Mouse (Mus musculus) adipocyte (in vitro differentiated cells): ENCODE results near the gene Col4a2.
A peak's percentile ranks its signal among the peaks of the same experiment; 100 is the strongest.

Source experiments
- DNase-seq: peaks from one replicate; pipeline ENCODE4 v3.0.0-alpha.2; 2016; ENCODE audit warnings: low spot score

Col4a2 gene

DNA sequence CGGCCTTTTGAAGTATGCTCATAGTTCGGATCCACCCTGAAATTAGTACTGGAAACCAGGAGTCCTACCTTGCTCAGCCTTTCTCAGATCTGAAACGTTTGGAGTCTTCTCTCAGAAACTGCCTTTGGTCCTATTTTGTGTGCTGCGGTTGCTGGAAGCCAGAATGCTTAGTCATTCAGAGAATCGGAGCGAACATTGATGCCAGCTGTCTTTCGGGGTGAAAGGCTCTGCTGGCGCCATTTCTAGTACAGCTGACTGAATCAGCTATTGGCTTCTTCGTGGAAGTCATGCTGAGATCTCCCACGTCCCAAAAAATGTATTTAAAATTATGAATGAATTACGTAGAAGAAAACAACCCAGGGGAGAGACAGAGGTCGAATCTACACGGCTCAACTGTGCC is 105.2 kb downstream of the Col4a2 start:
- DNase-seq = peak; percentile 97

DNA sequence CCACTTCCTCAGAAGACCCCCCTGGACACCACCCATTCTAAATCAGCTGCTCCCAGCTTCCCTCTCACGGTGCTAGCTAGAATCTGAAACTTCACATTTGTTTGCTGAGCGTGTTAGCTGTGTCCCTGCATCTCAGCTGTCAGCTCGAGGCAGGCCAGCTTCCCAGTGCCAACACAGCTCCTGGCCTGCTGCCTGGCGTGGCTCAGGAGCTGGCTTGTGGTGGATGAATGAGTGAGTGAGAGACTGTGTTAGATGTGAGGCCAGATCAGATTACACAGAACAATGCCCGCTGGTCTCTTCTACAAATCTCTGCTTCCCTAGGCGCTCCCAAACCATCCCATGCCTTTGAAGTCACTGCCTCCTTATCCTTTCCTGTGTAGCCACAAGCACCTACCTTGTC is 106.6 kb downstream of the Col4a2 start:
- DNase-seq = peak; percentile 95

DNA sequence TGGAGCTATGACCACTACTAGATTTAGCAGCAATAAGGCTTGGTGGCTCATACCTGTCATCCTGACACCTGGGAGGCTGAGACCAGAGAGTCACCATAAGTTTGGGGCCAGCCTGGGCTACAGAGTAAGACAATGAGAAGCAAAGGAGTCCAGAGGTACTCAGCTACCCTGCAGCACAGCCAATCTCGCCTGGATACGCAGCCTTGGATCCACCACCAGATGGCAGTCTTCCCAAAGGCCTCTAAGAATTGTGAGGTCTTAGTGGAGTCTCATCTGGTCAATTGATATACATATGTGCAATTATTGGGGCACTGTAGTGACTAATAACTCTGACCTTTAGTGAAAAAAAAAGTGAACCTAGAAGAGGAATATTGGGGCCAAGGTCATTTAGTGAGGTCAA is 107.0 kb downstream of the Col4a2 start:
- DNase-seq = peak; percentile 79

DNA sequence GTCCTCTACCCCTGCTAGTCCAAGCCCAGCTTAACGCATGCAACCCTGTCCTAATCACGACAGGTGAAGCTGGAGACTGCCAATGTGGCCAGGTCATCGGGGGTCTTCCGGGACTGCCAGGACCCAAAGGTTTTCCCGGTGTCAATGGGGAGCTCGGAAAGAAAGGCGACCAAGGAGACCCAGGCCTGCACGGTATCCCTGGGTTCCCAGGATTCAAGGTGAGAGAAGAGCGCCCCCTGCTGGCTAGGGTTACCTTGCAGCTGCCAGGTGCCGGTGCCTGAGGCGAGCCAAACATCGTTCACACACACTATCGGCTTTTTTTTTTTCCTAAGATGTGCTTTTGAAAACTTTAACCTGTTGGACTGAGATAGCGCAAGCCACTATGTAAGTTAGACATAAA is 108.5 kb downstream of the Col4a2 start:
- DNase-seq = peak; percentile 48

DNA sequence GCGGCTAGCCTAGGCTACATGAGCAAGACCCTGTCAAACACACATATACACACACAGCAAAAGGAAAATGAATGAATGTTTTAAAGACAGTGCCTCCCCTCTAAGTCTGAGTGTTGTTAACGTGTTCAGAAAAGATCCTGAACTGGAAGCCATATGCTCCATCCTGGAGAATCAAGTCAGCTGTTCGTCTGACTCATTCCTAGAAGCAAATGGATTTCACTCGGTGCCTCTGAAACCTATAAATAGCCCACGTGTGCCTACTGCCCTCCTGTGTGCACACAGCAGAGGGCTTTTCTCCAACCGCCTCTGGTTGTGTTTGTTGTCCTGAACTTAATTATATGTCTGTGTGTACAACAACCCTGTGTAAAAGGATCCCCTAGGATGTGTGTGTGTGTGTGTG is 109.4 kb downstream of the Col4a2 start:
- no peak for DNase-seq

DNA sequence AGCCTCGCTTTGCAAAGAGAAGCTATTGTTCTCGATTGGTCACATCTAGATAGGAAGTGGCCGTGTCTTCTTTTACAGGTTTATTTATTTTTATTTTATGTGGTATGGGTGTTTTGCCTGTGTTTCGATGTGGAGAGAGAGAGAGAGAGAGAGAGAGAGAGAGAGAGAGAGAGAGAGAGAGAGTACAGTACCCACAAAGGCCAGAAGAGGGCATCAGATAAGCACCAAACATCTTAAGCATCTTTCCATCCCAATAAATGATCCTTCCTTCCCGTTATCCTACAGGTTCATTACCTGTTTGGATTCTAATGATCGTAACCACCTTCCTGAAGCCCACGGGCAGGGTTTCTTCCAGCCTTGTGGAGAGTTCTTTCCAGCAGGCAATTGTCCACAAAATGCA is 110.5 kb downstream of the Col4a2 start:
- DNase-seq = no peak

DNA sequence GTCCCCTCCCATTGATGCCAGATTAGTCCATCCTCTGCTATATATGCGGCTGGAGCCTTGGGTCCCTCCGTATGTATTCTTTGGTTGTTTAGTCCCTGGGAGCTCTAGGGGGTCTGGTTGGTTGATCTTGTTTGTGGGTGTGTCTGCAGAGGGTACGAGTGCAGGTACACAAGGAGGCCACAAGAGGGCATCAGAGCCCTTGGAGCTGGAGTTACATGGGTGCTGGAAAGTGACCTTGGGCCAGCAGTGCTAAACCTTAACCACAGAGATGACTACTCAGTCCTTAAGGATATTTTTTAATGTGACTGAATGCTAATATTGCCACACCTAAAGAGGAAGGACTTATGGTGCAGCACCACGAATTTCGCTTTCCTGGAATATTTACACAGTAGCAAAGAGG is 118.1 kb downstream of the Col4a2 start:
- peak; percentile 36 for DNase-seq

DNA sequence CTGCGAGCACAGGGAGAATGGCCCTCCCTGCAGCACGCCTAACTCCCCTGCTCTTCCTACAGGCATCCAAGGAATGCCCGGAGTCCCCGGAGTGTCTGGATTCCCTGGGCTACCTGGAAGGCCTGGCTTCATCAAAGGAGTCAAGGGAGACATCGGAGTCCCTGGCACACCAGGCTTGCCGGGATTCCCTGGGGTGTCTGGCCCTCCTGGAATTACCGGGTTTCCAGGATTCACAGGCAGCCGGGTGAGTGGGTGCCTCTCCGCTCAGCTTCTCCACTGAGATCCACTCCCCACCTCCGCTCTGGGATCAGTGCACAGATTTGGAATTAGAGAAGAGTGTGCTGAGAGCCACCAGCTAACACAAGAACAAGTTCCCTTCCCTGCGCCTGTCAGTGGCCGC is 125.3 kb downstream of the Col4a2 start:
- no peak for DNase-seq

DNA sequence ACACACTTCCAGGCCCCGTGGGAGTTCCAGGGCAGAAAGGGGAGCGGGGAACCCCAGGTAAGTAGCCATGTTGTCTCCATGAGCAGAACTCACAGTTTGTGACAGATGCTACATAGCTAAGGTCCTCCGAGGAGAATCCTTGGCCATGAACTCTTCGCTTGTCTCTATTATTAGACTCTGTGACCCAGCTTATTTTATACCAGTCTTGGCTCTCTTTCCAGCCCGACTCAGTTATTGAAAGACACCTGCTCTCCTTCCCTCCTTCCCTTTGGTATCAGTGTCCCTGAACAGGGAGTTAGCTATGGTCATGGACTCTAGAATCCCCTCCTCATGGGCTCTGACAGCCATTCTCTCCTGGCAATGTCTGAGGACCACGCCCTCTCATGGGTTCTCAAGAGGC is 128.7 kb downstream of the Col4a2 start:
- DNase-seq = no peak

DNA sequence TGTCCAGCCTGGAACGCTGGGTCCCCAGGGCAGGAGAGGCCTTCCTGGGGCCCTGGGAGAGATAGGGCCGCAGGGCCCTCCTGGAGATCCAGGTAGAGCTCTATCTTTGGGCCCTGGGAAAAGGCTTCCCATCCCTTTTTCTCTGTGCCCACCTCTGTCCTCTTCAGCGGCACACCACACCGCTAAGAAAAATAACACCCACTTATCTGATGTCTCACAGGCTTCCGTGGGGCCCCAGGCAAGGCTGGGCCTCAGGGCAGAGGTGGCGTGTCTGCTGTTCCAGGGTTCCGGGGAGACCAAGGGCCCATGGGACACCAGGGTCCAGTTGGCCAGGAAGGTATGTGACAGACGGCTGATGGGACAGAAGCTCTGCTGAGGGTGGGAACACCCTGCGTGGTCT is 131.0 kb downstream of the Col4a2 start:
- DNase-seq = no peak

DNA sequence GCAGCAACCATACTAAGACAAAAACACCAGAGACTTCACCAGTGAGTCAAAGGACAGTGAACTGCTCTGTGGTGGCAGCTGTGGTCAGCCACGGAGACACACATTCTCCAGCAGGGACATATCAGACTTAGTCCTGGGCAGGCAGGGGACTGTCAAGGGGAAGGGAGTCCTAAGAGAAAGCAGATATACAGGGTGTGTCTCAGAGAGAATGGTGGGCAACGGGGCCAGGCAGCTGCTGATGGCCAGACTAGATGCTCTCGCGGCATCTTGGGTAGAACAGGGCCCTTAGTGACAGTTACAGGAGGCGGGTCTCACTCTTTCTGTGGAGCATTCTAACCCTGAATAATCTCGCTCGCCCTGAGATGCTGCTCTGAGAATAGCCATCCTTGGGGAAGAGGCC is 131.6 kb downstream of the Col4a2 start:
- DNase-seq = no peak

DNA sequence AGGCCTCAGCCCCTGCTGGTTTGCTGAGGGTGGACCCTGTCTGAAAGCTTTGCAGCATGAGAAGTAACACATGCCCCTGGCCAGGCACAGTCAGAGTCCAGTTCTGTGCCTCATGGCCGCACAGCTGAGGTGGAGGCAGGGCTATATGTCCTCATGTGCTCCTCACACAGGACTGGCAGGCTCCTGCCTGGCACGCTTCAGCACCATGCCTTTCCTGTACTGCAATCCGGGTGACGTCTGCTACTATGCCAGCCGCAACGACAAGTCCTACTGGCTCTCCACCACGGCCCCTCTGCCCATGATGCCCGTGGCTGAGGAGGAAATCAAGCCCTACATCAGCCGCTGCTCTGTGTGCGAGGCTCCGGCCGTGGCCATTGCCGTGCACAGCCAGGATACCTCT is 133.2 kb downstream of the Col4a2 start:
- DNase-seq = no peak

DNA sequence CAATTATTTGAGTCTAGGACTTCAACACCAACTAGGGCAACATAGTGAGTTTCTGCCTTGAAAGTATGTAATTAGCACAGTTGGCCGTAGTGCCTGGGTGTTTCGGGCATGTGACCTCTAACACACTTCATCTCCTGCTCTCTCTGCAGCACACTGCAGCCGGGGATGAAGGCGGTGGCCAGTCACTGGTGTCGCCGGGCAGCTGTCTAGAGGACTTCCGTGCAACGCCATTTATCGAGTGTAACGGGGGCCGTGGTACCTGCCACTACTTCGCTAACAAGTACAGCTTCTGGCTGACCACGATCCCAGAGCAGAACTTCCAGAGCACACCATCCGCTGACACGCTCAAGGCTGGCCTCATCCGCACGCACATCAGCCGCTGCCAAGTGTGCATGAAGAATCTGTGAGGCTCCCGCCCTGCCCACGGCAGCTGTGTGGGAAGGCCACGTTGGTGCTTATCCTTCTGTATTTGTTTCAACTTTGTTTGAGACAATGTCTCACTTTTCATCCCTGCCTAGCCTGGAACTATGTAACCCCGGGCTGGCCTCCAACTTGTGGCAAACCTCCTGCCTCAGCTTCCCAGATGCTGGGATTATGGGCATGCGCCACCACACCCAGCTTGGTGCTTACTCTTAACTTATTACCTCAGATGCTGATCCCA is 135.4 kb downstream of the Col4a2 start:
- DNase-seq = no peak

DNA sequence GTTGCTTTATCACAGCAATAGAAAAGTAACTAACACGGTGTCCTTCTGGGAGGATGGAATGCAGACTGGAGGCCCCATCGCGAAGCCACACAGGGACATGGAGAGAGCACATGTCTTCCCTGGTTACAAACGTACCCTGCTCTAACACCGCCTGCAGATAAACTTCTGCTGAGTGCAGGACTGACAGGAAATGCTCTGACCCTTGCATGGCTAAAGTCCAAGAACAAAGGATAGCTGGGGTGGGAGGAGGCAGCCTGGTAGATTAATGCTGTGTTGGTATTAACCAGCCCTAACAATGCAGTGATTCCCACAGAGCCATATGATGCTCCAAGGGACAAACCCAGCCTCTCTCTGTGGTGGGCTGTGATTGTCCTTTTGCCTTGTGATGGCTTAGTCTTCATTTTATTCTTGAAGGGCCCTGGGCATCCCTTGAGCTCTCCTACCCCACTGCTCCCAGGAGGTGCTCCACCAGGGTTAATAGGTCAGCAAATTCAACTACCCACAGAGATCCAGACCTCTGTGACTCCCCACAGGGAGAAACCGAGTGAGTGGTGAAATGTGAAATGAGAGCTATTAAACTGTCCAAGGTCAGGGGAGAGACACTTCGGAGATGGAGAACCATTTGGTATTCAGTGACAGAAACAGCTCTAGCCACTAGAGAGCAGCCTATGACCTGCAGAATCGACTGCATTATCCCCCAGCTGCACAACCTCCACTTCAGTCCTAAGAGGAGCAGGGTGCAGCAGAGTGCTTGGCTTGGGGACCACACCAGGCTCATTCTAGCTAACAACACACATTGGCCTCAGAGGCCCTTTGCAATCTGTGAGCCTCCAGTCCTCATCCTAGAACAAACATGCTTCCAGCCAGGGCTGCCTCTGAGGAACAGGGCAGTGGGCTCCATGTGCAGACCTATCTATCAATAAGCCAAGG is 137.8 kb downstream of the Col4a2 start:
- peak; percentile 67 for DNase-seq

DNA sequence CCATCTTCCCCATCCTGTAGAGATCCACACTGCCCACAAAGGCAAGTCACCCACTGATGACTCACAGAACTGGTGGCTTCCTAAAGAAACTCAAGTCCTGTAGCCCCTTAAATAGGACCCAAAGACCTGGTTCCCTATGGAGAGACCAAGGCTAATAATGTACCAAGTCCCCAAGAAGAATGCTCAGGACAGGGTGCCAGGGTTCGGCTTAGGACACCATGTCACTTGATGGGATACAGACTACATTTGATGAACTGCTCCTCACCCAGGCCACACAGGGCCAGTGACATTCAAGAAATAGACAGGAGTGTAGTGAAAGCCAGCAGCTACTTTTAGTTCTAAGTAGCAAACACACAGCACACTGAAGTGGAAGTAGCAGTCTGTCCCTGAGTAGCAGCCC is 139.5 kb downstream of the Col4a2 start:
- DNase-seq = no peak

DNA sequence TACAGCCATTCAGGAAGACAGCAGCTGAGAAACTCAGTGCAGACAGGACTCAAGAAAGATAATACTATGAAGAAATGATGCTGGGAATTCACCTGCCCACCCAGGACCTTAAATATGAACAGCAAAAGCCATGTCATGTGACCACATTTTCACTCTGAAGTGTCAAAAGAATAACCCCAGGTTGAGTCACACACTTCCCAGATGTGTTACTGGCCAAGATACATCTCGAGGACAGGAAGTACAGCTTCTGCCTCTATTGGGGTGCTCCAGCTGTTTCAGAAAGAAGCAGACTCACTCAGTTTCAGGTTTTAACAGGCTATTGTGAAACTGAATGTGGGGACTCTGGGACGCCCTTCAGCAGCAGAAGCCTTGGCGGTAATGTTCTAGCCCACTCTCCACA is 140.0 kb downstream of the Col4a2 start:
- DNase-seq = no peak

DNA sequence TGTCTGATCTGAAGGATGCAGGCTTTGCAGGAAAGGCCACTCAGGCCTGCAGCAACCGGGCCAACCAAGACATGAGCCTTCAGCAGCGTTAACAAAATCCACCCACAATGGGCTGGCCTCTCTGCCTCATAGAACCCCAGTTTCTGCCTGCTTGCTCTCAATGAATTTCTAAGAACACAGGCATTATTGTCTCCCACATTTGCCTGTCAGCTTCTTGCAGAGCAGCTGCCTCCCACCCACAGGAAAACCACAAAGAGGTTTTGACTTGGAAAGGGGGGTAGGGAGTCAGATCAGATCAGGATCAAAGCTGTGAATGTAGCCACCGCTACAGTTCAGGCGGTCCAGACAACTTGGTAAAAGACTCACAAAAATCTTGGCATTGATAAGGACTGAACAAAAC is 140.4 kb downstream of the Col4a2 start:
- DNase-seq = no peak

DNA sequence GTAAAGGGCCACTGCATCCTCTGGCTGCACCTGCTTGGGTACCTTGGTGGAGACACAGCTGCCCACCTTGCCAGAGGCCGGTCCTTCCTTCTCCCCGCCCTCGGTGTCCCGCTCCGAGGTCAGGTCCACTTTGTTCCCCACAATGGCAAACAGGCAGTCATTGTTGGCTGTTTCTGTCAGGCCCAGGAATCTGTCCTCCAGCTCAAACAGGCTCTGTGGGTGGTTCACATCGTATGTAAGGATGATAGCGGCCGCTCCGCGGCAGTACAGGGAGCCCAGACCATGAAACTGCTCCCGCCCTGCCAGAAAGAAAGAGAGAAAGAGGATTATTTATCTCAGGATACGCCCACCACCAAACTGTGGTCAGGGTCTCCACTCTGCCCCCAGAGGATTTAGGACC is 141.6 kb downstream of the Col4a2 start:
- DNase-seq = no peak

DNA sequence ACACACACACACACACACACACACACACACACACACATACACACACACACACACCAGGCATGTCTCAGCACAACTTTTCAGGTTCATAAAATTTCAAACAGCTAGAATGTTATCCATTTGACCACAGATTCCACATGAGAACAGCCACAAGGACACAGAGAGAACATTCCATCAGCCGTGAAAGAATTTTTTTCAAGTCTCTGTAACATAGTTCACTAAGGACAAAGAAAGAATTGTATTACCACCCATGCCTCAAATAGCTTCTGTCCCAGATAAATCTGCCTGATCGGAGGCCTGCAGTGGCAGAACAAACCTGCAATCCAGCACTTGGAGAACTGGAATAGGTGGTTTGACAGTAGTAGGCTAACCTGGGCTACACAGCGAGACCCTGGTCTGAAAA is 144.7 kb downstream of the Col4a2 start:
- peak; percentile 41 for DNase-seq

DNA sequence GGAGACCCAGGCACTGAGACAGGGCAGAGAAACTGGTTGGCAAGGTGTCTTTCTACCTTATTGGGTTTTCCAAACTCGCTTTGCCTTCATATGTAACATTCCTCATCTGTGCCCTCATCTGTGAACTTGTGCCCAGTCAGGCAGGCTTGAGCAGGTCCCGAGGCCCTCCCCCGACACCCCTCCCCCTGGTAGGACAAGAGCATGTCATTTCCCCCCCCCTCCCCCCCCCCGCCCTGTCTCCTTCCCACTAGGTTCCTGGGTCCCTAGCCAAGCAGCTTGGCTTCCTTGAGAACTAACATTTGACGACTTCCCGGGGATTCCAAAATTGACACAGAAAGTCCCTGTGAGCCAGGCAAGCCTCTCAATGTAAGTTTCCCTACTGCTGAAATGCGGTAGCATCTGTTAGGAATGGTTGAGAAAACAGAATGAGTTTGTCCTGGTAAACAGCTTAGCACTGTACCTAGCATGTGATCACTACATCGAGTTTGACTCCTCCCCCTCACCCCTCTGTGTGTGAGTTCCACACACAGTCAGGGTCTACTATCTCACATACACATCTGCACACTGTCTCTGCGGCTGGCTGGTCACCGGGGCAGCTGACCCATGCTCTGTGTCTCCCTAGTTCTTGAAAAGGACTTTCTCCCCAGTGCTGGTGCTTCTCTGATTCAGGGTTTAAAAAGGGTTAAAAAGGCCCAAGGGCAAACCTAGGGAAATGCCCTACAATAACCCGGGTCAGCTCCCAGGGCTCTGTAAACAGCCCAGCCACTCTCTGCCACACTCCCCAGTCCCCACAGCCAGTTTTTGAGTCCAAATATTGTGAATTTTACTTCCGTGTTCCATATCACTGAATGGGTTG is 145.6 kb downstream of the Col4a2 start:
- DNase-seq = peak; percentile 73

DNA sequence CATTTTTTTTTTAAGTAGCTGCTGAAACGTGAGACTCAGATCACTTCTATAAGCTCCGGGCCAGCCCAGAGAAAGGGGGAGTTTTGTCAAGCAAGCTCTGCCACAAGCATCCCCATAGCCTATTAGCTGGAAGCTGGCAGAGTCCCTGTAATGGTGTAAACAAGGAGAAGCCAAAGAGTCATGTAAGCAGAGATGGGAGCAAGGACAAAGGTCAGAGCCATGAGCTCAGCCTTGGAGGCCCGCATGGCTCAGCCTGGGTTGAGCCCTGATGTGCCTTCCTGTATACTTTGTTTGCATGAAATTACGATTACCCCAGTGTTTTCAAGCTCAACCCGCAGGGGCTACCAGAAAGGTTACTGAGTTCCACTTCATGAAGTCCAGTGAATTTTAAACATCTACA is 146.4 kb downstream of the Col4a2 start:
- peak; percentile 82 for DNase-seq

DNA sequence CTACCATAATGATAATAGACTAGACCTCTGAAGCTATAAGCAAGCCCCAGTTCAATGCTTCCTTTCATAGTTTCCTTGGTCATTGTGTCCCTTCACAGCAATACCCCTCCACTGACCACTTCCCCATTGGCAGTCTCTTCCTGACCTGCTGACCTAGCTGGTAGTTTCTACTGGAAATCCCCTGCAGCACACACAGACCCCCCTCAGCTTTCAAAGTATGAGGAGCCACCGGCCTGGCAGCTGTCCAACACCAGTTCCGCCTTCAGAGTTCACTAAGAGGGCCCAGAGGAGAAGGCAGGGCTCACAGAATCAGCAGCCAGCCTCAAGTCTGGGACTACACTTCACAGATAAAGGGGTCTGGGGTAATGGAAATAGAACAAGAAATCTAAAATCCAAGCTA is 148.3 kb downstream of the Col4a2 start:
- DNase-seq = no peak

DNA sequence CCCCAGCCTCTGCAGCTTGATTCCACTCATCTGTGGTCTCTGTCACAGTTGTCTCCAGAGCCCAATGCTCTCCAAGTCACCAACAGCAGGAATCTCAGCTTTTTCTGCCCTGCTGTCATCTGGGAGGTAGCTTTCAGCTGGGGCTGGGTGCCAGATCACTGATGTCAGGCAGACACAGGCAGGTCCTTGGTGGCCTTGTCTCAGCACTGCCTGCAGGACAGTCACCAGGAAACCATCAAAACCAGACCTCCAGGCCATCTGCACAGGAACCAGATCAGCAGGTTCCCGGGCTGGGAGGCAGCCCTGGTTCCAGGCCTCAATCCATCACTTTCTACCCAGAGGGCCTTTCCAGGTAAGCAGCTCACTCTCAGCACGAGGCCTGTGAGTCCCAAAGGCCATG is 149.2 kb downstream of the Col4a2 start:
- DNase-seq = no peak
